Mouse (Mus musculus) intestine, embryonic 14.5 days (tissue): ENCODE data around the gene Gm9758. TPM values are rescaled to one million over a fixed set of nuclear protein-coding genes. Genes with fewer than 3 reads are reported as not detected.
"Not testable (repeated sequence)": the region's sequence is repeated elsewhere in the genome, so short reads cannot be mapped to it uniquely, and the experiment has no call there.

ENCODE experiments used
- ATAC-seq: fragments of 200-750 bp; cut with Nextera tagmentation; replicated peaks from 2 replicates; pipeline ENCODE4 v1.8.0; 2017; ENCODE audit warnings: low read depth, moderate number of reproducible peaks, moderate TSS enrichment, moderate library complexity; ENCODE audit not compliant: low FRiP score, low TSS enrichment
- DNase-seq: peaks from one replicate; pipeline ENCODE4 v3.0.0-alpha.2; 2018; ENCODE audit warnings: low spot score
- H3K27ac ChIP-seq: fragments of 300-500 bp; sonication (generic); 2 replicates; pipeline ENCODE4 v1.5.1; 2014; ENCODE audit warnings: low read depth, mild to moderate bottlenecking, control low read depth
- H3K27me3 ChIP-seq: fragments of 300-500 bp; sonication (generic); replicated peaks from 2 replicates; pipeline ENCODE4 v1.6.1; 2014; ENCODE audit warnings: low read length, control low read depth; ENCODE audit not compliant: control insufficient read depth, insufficient read depth
- H3K36me3 ChIP-seq: fragments of 300-500 bp; sonication (generic); 2 replicates; pipeline ENCODE4 v1.6.1; 2014; ENCODE audit warnings: low read length, control low read depth; ENCODE audit not compliant: control insufficient read depth, insufficient read depth
- H3K4me1 ChIP-seq: fragments of 300-500 bp; sonication (generic); replicated peaks from 2 replicates; pipeline ENCODE4 v1.6.1; 2014; ENCODE audit warnings: low read length, control low read depth, mixed read lengths; ENCODE audit not compliant: control insufficient read depth, insufficient read depth
- H3K4me2 ChIP-seq: fragments of 300-500 bp; sonication (generic); 2 replicates; pipeline ENCODE4 v1.6.1; 2014; ENCODE audit warnings: low read length
- H3K4me3 ChIP-seq: fragments of 300-500 bp; sonication (generic); 2 replicates; pipeline ENCODE4 v1.5.1; 2014; ENCODE audit warnings: low read depth, low read length, control low read depth, mixed read lengths
- H3K9ac ChIP-seq: fragments of 300-500 bp; sonication (generic); 2 replicates; pipeline ENCODE4 v1.6.1; 2014; ENCODE audit warnings: mild to moderate bottlenecking, low read length
- H3K9me3 ChIP-seq: fragments of 300-500 bp; sonication (generic); 2 replicates; pipeline ENCODE4 v1.6.1; 2016; ENCODE audit warnings: low read length, control low read depth; ENCODE audit not compliant: control insufficient read depth
- WGBS: fragments of 180-500 bp; shearing (Covaris S2); extraction: QIAGEN DNeasy Blood & Tissue Kit; methylation state at CpG from one replicate; pipeline ENCODE4 v1.1.7; 2014; 5-methylcytosine and 5-hydroxymethylcytosine counted together
- polyA plus RNA-seq: library from polyadenylated mRNA; unstranded; fragments of >200 nt; fragmentation: Nextera tagmentation; extraction: Ambion mirVana; gene quantifications from 2 replicates; pipeline ENCODE4 v1.2.1, GENCODE M21; 2014

Gene Gm9758
- 0.22 TPM in 1 of 2 replicates, not detected in the other for polyA plus RNA-seq

GRCm38 (mm10) chr5:14914799-14915198 lies at the start of gene Gm9758:
Gm9758 (minus strand) TSS chr5:14914899.
- H3K4me2 ChIP-seq, H3K27ac ChIP-seq, DNase-seq, H3K9me3 ChIP-seq, H3K4me1 ChIP-seq, ATAC-seq, H3K4me3 ChIP-seq, H3K27me3 ChIP-seq, H3K36me3 ChIP-seq, H3K9ac ChIP-seq: not testable (repeated sequence)
- WGBS, result 53% methylated on average over 1 of the region's 1 CpGs

- 80% methylated on average over 13 of the region's 13 CpGs for WGBS
- not testable (repeated sequence) for H3K27me3 ChIP-seq, H3K27ac ChIP-seq, H3K36me3 ChIP-seq, H3K9ac ChIP-seq, H3K4me1 ChIP-seq, DNase-seq, H3K9me3 ChIP-seq, H3K4me3 ChIP-seq, H3K4me2 ChIP-seq, ATAC-seq
These were observed 49.1 kb upstream of the Gm9758 start for GRCm38 (mm10) chr5:14963821-14964220.

DNA sequence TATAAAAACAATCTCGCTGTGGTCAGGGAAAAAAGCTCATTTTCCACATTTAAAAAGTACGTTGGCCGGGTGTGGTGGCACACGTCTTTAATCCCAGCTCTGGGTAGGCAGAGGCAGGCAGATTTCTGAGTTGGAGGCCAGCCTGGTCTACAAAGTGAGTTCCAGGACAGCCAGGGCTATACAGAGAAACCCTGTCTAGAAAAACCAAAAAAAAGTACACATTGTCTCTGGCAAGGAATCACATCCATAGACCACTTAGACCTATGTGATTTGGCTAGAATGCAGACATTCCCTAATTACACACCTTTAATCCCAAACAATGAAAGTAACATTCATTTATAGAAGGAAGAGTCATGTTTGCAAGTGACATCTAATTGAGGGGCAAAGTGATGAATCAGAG lies 46.8 kb upstream of the Gm9758 start:
- 79% methylated on average over 4 of the region's 4 CpGs for WGBS
- not testable (repeated sequence) for H3K4me1 ChIP-seq, ATAC-seq

DNA sequence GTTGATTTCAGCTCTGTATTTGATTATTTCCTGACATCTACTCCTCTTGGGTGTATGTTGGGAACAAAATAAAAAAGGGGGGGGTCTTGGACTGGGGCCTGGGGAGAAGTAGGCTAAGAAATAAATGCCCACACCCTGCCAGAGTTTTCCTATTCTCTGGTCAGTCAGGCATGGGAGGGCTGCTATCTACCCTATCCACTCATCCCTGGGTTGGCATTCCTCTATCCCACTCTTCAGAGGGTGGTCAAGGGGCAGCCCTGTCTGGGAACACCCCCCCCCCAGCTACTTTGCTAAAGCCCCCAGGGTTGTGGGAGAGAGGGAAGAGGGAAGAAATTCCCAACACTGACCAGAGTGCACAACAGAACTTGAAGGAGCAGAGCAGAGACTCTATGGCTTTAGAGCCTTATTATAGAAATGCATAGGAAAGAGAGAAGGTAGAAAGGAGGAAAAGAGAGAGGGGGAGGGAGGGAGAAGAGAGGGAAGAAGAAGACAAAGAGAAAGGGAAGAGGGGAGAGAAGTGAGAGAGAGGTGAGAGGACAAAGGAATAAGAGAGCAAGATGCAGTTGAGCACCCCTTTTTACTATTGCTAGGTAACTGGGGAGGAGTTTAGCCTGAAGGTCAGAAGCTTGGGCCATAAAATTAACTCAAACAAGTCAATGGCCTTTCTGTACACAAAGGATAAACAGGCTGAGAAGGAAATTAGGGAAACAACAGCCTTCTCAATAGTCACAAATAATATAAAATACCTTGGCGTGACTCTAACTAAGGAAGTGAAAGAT lies 41.4 kb upstream of the Gm9758 start:
- H3K4me3 ChIP-seq, DNase-seq, H3K27ac ChIP-seq, H3K9me3 ChIP-seq, H3K4me2 ChIP-seq, ATAC-seq, H3K4me1 ChIP-seq, H3K27me3 ChIP-seq, H3K36me3 ChIP-seq, H3K9ac ChIP-seq: not testable (repeated sequence)
- WGBS, result 67% methylated on average over 1 of the region's 1 CpGs

More for the DNA sequence above, 46.8 kb upstream of the Gm9758 start:
- H3K9me3 ChIP-seq, DNase-seq, H3K4me3 ChIP-seq, H3K9ac ChIP-seq, H3K36me3 ChIP-seq, H3K27me3 ChIP-seq, H3K27ac ChIP-seq, H3K4me2 ChIP-seq: not testable (repeated sequence)

GRCm38 (mm10) chr5:14953587-14953986 lies 38.9 kb upstream of the Gm9758 start:
- not testable (repeated sequence) for H3K36me3 ChIP-seq, ATAC-seq, H3K4me3 ChIP-seq, DNase-seq, H3K9ac ChIP-seq, H3K27ac ChIP-seq, H3K27me3 ChIP-seq, H3K9me3 ChIP-seq, H3K4me2 ChIP-seq, H3K4me1 ChIP-seq

- DNase-seq, H3K9me3 ChIP-seq, H3K4me2 ChIP-seq, H3K9ac ChIP-seq, H3K27ac ChIP-seq, H3K4me3 ChIP-seq, ATAC-seq, H3K27me3 ChIP-seq, H3K4me1 ChIP-seq, H3K36me3 ChIP-seq: not testable (repeated sequence)
- 67% methylated on average over 3 of the region's 3 CpGs for WGBS
These were observed 38.0 kb upstream of the Gm9758 start for GRCm38 (mm10) chr5:14952749-14953148.

- ATAC-seq, result not testable (repeated sequence)
These were observed 37.1 kb upstream of the Gm9758 start for GRCm38 (mm10) chr5:14951822-14952221.

DNA sequence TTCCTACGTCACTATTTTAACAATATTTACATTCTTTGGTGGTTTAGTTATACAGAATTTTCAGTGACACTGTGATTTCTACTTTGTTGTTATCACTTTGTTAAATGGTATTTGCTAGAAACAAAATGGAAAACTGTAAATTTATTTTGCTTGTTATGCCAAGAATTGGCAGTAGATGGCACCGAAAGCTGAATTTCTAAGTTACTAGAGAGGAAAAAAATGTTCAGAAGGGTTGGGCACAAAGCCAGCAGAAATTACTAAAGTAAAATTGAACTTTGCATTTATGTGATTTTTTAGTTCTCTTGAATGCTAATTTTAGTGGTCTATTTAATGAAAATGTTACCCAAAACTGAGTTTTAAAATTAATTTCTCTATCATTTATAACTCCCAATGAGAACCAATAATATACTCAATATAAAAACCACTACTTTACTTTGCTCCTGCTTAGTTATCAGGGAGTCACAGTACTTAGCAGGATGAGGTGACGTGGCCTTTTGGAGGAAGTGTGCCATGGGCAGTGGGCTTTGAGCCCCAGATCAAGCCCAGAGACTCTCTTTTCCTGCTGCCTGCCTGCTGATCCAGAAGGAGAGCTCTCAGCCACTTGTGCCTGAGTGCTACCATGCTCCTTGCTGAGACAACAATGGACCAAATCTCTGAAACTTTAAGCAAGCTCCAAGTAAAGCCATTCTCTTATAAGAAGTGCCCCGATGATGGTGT lies 32.9 kb upstream of the Gm9758 start:
- H3K27ac ChIP-seq, H3K4me3 ChIP-seq, H3K36me3 ChIP-seq, H3K9ac ChIP-seq, DNase-seq, H3K27me3 ChIP-seq, H3K4me2 ChIP-seq, H3K4me1 ChIP-seq, ATAC-seq, H3K9me3 ChIP-seq: not testable (repeated sequence)
- WGBS, result 47% methylated on average over 4 of the region's 4 CpGs

More at GRCm38 (mm10) chr5:14951822-14952221, 37.1 kb upstream of the Gm9758 start:
- not testable (repeated sequence) for H3K4me2 ChIP-seq, H3K4me3 ChIP-seq, DNase-seq, H3K9me3 ChIP-seq, H3K4me1 ChIP-seq, H3K27me3 ChIP-seq, H3K9ac ChIP-seq, H3K27ac ChIP-seq, H3K36me3 ChIP-seq
- WGBS, result 62% methylated on average over 7 of the region's 7 CpGs
